Mouse (Mus musculus) kidney, adult 2 months (tissue): ENCODE measurements around the gene Akap1.

Experiments
- CTCF ChIP-seq: fragments of 200-500 bp; conservative IDR thresholded peaks from 2 replicates; pipeline ENCODE4 v1.5.1; 2011; ENCODE audit warnings: low read depth, mild to moderate bottlenecking, control low read depth, low read length, moderate library complexity, mixed read lengths; ENCODE audit not compliant: insufficient read depth, insufficient read length
- POLR2A ChIP-seq: fragments of 200-500 bp; IDR thresholded peaks from one replicate; pipeline ENCODE4 v1.6.1; 2011; ENCODE audit warnings: low read depth, low read length, control low read depth

DNA sequence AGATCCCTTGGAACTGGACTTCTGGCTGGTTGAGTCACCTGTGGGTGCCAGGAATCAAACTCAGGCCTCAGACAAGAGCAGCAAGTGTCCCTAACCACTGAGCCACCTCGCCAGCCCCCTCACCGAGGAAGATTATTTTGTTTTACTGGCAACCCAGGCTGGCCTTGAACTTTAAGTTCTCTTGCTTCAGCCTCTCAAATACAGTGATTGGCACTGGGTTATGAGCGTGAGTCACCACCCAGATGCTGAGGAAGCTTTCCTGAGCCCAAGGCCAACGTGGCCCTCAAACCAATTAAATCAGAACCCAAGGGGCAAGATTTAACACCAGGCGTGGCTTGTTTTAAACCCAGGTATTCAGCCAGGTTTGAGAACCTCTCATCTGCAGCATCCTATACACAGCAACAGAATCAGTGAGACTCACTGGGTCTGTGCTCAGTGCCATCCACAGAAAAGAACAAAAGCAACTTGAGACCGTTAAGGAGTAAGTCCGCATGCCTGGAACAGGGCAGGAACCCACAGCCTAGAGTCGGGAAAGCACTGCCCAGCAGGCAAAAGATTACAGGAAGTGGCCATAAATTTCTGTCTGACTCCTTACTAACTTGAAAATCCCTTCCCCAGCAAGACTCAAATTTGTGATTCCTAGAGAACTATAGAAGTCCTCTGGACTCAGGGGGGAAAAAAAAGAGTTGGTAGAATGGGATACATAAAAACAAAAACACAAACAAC, 16.9 kb downstream of the Akap1 start:
- no peak for TF ChIP-seq CTCF
- TF ChIP-seq POLR2A = no peak
